Mouse (Mus musculus) thymus, postnatal 4 days (tissue): ENCODE results near the gene Cryzl2.
A peak's percentile ranks its signal among the peaks of the same experiment; 100 is the strongest.

Experiments used
- DNase-seq: peaks from one replicate; pipeline ENCODE4 v3.0.0; 2021

Gene Cryzl2

DNA sequence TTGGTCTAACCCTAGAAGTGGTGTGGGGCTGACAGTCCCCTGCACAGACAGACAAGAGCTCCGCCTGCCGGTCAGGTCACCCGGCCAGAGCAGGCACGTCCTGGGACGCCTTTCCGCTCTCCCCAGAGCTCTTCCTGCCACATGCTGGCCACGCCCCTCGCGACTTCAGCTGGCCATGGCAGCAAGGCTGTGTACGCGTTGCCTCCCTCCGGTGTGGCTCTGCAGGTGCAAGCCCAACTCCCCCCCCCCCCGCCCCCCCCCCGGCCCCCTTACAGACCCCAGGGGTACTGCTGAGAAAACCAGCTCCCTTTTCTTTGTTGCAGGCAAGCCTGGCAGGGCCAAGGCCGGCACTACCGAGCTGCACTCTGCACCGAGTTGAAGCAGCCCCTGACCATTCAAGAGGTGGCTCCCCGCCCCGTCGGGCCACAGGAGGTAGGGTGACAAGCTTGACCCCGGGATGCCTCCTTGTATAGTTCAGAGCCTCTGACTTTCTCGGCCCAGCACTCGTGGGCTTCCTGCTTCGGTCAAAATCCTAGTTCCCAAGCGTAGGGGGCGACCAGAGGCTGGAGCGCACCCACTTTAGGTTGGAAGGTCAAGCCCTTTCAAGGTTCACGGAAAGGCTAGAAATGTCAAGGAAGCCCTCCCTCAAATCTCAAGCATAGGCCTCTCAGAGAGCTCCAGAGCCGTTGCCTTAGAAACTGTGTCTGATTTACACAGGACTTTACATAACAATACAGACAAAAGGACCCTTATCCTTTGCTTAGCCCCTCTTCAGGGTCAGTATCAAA is at the start of gene Cryzl2:
Cryzl2 (plus strand) TSS at position 157 of the 788 bp plus-strand sequence.
- peak; percentile 89 for DNase-seq

DNA sequence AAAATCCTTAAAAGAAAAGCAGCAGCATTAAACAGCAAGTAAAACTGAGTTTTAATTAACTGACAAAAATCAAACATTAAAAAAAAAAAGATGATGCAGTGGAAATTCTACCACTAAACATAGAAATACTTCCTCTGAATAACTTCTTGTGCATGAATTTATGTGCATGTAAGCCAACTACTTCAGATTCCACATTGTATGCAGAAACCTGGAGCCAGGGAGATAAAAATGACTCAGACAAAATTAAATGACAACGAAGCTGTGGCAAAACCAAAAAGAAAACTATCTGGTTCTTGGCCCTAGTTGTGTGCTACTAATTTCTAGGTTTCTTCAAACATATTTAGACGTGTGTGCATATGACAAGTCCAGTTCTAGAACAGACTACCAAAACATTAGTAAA is 48.7 kb upstream of the Cryzl2 start:
- no peak for DNase-seq

DNA sequence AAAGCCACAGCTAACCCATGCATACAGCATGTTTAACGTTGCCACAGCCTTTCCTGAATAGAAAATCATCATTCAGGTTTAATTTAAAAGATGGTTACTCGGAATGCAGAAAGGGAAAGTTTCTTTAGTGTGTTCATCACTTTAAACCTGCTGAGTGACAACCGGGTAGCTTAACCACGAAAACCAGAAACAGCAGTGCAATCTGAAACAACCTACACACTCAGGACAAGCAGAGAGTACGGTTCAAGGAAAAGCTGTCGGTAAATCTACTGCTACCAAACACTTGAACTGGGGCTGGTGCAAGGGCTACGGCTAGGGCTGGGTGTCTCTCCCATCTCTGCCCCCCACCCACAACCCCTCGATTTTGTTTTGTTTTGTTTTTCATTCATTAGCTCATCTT is 47.4 kb upstream of the Cryzl2 start:
- no peak for DNase-seq

DNA sequence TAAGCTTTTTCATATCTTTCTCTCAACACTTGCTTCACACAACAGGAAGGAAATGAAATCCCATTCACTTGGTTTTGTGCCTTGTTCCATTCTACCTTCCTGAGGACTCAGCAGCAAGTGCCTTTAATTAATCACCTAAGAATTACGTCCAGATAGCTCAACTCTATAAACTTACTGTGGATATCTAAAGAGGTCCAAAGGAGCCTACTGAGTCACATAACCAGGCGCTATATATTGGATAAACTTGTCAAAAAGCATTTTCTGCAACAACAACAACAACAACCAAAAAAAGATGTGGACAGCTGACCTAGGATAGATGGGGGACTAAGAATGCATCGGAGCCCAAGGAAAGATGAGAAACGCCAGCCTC is 47.1 kb upstream of the Cryzl2 start:
- no peak for DNase-seq

DNA sequence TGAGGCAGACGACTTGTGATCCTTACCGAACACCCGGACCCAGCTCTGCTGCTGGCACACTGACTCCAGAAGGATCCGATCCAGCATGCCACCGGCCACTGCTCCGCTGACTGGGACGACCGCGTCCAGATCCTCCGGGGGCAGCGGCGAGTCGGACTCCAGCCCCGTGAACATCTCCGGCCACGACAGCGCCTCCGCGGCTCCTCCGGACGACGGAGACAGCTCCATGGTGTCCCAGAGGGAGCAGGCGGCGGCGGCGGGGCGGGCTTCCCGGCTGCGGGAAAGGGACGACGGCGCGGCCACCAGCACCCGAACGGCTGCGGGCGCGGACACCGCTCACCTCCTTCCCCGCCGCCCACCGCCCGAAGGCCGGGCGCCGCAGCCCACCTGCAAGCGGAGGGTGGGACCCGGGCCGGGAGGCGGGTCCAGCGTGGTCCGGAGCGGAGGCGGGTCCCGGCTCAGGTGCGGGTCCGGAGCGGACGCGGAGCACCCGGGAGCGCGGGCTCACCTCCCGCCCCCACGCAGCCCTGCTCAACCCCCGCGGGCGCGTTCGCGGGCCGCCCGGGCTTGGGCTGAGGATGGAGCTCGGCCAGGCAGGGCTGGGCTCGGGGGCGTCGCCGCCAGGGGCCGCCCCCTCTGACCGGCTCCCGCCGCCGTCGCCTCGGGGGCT is 46.5 kb upstream of the Cryzl2 start:
- DNase-seq, result no peak

DNA sequence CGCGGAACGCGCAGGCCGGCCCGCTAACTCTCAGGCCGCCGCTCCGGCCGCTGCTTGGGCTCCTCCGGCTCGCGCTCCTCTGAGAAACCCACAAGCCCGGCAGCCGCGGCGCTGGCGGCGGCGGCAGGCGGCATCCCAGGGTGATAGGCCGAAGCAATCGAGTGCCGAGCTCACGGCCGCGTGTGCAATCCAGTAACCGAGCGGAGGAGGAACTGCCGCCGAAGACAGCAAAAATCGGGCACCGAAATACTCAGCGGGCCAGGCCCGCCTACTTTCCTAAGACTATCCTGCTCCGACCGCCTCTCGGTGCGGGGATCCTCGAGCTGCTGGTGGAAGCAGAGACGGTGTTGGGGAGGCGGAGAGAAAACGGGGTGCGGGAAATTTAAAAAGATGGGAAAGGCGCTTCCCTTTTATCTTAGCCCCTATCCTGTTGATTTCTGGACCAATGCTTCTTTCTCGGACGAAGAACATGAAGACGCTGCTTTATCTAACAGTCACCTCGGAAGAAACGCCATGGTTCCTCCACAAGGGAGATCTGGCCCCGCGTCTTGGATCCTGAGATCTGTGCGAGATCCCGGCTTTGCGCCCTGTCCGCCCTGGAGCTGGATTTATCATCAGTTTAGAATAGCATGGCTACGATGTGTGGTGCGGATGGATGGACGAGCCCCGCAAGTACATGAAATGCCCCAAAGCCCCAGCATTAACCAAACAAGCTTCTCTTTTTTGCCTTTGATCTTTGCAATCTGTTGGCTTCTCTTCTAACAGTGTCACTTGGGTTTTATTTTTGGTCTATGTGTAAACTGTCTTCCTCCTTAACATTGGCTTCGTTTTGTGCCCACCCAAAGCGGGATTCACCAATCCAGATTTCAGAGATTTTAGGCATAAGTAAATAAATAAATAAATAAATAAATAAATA is 45.7 kb upstream of the Cryzl2 start, which contains the start of gene Rasal2:
Rasal2 (minus strand) TSS at position 142 of the 916 bp plus-strand sequence.
- peak; percentile 98 for DNase-seq

DNA sequence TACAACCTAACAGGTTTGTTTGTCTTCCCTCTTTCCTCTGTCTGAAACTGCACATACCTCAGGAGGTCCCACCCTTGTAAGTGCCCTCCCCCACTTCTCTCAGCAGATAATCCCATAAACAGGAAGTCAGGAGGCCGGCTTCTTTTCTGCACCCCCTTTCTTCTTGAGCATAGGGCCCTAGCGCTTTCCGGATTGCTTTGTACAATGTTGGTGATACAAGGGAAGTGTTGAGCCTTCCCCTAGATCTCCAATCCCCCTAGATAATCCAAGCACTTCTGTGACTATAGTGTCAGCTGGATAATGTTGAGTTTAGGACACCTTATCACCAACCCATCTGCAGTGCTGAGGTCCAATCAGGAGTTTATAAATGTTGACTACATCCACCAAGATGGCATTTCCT is 42.6 kb upstream of the Cryzl2 start:
- DNase-seq, result no peak

DNA sequence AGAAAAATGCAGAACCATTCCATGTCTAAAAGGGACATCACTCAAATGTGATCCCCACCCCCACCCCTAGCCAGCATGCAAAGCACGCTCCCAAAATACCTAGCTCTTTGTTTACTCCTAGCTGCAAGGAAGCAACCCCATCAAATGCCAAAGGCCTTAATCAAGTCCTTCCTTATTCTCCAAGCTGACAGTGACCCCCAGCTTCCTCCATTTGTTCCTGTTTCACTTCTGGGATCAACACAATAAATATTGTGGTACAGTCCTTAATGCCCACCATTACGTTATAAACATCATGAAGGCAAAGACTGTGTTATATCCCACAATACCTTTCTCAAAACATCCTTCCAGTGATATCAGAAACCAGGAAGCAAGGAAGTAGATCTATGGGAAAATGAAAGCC is 41.7 kb upstream of the Cryzl2 start:
- DNase-seq, result no peak

DNA sequence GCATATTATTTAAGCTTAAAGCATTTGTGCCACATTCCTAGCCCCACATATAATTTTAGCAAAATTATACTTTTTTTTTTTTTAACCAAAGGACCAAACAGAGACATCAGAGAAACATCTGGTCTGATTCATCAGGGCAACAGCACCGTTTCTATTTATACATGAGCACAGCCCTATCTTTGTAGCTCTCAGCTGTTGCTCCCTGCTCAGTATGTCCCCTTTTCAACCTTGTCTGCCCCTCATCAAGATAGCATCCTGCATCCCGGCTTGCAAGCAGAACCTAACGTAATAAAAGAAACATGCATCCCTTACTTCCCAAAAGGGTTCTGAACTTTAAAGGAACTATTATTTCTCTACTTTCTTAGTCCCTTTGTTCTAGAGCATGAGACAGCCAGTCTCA is 41.0 kb upstream of the Cryzl2 start:
- no peak for DNase-seq

DNA sequence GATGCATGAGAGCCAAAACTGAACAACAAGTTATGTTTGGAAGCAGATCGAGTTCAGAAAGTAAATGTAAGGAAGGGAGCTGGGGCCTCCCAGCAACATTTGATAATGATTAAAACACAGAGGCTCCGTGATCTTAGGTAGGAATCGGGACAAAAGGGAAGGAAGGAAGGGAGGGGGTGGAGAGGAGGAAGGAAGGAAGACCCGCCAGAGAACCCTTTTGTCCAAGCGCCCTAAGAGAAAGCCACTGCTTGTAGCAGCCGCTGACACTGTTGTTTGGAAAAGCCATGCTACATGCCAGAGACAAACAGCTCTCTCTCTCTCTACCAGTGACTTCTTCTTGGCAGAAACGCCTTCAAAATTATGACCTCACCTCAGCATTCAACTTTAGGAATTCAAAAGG is 40.5 kb upstream of the Cryzl2 start:
- no peak for DNase-seq

DNA sequence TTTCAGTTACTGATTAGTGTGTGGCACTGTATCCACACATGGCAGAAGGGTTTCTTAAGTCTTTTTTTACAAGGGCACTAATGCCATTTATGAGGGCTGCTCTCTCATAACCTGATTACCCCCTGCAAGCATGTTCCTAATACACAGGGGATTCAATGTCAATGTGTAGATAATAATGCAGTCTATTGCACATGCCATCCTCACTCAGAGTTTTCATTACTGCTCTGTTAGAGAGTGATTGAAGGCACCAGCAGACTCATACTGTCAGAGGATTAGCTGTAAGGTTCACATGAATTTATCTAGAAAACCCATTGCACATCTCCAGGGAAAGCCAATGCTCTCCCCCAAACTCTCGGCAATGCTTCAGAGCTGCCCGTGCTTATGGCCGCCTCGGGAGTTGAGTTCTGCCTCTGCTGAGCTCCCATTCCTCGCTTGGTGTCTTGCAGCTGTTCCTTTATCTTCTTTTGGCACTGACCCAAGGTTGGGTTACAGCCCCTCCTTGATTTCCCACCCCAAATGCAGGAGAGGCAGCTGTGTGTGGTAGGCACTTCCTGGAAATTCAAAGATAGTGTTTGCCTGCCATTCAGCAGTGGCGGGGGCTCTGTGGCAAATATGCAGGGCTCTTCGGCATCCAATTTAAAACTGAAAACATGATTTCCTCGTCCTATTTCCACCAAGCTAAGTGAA is 32.5 kb upstream of the Cryzl2 start:
- DNase-seq, result no peak

DNA sequence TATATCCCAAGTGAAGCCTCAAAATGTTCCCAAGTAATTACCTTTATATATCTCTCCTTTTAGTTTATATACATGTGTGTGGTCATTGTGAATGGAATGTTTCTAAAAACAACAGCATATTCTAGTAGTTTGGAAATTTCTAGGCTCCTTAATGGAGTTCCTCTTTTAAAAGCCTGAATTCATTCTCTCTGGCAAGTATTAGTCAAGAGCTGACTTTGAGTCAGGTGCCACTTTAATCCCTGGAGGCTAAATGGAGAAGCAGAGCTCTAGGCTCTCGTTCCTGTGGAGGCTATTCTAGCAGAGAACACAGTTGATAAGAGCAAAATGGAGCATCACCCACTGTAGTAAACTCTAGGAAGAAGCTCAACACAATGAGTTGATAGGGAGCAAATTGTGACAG is 31.4 kb upstream of the Cryzl2 start:
- DNase-seq, result no peak

DNA sequence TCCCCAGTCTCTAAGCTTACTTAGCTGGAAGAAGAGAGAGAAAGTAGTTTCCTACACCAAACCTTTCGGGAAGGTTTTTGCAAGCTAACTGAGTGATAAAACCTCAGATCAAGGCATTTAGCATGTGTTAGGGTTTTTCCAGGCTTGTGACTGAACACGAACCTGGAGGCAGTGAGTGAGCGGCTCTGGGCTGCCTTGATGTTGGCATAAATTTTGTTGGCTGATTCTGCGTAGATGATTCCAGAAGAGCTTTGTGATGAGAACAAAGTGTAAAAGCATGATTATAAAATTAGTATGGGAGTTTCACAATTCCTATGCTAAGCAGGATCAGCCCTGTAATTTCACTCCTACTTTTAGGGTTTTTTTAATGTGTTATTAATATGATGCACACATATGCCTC is 30.8 kb upstream of the Cryzl2 start:
- DNase-seq, result no peak

DNA sequence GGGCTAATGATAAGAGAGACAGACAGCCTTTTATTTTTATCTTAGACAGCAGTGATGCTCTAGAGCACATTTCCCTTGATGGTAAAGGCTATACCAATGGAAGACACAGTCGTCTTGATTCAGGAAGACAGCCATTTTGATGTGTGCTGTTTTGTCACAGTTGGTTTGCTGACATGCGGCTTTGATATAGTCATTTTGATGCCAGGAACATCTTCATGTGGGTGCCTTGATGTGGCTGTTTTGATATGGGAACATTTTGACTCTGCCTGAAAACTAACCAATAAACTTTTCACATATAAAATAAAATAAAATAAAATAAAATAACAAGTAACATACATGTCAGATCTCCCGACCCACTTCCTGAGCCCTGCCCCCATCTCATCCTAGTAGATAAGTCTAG is 30.0 kb upstream of the Cryzl2 start:
- peak; percentile 50 for DNase-seq

DNA sequence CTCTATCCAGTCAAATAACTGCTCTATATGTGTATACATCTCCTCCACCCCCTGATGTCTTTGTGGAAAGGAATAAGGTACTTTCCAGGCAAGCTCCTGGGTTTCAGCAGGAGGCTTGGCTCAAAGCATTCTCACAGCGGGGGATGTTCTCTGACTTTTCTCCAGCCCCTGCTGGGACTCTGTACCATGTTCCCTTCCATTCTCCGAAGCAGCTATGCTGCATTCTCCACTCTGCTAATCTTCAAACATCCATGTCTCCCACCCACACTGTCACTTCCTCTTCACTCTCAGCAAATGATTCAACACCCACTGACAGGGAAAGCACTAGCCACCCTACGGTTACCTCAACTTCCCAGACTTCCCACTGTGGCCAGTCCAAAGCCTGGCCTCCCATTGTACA is 25.1 kb upstream of the Cryzl2 start:
- no peak for DNase-seq

DNA sequence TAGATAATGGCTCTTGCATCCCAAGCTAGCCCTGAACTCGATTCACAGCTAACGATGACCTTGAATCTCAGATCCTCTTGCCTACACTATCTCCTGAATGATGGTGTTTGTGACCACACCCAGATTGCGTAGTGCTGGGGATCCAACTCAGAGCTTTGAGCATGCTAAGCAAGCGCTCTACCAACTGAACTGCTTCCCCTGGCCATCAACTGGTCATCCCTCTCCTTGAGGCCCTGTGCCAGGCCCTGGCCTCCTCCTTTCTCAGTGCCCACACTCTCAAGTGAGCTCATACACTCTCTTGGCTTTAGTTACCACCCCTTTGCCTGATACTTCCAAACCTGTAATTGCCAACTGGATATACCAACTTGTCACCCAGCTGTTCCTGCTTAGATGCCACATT is 24.0 kb upstream of the Cryzl2 start:
- DNase-seq, result no peak

DNA sequence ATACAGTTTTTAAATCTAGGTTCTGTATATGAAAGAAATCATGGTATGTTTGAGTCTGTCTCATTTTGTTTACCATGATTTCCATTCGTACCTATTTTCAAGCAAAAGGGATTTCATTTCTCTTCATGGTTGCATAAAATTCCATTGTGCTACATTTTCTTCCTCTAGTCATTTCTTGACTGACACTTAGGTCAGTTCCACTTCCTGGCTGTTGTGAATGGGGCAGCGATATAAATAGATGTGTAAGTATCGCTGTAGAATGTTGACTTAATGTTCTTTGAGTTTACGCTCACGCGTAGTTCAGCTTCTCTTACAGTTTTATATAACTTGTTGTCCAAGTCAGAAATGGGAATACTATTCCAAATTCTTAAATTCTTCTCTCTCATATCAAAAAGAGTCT is 22.5 kb upstream of the Cryzl2 start:
- DNase-seq, result no peak

DNA sequence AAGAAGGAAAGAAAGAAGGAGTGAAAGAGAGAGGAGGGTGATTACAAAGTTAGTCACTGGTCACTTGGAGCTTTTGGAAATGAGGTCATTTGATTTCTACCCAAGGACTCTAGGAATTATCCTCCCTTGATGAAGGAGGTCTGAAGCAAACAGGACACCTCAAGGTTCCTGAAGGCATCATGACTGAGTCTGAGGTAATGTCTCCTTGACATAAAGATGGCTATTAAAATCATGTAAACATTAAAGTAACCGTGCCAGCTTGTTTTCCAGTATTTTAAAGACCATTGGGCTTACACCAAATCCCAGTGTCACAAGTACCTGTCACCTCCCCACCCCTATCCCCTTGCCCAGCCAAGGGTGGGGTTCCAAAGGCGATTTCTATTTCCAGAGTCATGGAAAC is 20.1 kb upstream of the Cryzl2 start:
- no peak for DNase-seq

DNA sequence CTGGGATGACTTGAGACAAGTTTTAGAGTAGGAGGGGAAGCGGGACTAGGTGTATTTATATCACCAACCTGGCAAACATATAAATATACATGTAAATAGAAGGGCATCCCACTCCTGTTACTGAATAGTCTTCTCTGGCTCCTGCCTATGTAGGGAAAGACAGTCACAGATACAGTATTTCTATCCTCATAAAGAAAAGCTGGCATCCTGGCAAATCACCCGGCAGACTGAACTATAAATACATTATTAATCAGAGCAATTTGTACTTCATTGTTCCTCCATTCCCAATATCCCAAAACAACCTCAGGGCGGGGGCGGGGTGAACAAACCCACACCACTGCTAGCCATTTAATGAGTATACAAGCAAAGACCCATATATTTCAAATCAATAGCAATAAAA is 19.3 kb upstream of the Cryzl2 start:
- DNase-seq, result no peak

DNA sequence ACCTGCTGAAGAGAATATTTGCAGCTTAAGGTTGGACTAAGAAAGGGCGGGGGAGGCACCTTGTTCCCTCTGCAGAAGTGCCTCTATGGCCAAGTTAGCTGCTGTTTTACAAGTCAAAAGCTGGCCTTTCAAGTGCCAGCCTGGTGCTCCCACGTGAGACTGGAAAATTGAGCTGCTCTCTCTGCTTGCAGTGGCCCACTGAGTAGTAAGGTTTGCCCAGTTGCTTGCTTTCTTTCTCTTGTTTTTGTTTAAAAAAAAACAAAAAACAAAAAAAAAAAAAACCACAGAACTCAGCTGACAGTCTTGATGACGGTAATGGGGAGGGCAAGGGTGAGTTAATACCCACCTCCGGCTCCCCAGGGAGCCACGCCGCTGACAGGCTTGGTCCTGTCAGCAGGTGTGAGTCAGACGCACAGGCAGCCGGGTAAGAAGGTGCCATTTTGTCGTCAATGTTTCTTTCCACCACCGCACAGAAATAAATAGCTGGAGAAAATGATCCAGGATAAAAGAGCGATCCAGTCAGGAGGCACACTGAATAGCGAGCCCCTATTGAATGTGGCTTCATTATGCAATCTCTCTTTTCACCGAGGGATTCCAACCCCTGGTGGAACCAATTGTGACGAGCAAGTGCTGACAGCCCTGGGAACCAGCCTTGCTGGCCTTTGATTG is 18.3 kb upstream of the Cryzl2 start:
- no peak for DNase-seq

DNA sequence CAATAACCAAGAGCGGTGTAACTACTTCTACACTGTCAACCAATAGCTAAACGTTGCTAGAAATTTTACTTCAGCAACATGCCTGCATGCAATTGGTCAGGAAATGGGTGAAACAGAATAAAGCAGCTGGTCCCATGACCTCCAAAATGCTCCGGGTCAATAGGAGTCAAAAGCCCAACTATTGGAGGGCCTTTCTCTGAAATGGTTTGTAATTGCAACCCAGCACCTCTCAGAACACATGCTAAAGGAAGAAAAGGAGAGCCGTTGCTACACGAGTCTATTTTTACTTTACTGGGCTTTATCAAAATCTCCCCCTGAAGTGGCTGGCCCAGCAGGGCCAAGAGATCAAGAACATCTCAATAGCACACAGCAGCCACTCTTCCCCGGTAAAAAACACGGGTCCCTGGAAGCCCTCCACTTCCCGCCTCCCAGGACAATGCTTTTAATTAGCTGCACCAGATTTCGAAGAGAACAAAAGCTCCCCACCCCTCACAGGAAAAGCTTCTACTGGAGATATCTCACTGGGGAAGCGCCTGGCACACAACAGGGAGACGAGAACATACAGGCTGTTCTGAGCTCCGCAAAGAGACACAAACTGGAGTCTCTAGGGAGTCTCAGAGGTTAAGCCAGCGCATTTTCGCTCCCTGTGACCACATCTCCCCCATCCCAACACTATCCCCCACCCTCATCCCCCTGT is 15.2 kb upstream of the Cryzl2 start:
- no peak for DNase-seq
